Mouse (Mus musculus) forebrain, postnatal 0 days (tissue): ENCODE data around the gene Rsph10b. TPM values are rescaled to one million over a fixed set of nuclear protein-coding genes. Genes with fewer than 3 reads are reported as not detected.
A peak's percentile ranks its signal among the peaks of the same experiment; 100 is the strongest.

Experiments
- ATAC-seq: fragments of 200-750 bp; cut with Nextera tagmentation; 2 replicates; pipeline ENCODE4 v1.8.0; 2017; ENCODE audit warnings: mild to moderate bottlenecking, moderate library complexity
- DNase-seq: peaks from one replicate; pipeline ENCODE4 v3.0.0-alpha.2; 2015
- H3K27ac ChIP-seq: fragments of 300-500 bp; sonication (generic); 2 replicates; pipeline ENCODE4 v1.5.1; 2014; ENCODE audit warnings: low read depth, mild to moderate bottlenecking, antibody characterized with exemption, low read length, moderate library complexity, mixed read lengths
- H3K27me3 ChIP-seq: fragments of 300-500 bp; sonication (generic); 2 replicates; pipeline ENCODE4 v1.6.1; 2014; ENCODE audit warnings: mild to moderate bottlenecking, low read length, mixed read lengths; ENCODE audit not compliant: insufficient read depth
- H3K36me3 ChIP-seq: fragments of 300-500 bp; sonication (generic); 2 replicates; pipeline ENCODE4 v1.6.1; 2014; ENCODE audit warnings: mild to moderate bottlenecking, moderate library complexity; ENCODE audit not compliant: insufficient read depth
- H3K4me1 ChIP-seq: fragments of 300-500 bp; sonication (generic); 2 replicates; pipeline ENCODE4 v1.6.1; 2014; ENCODE audit warnings: antibody characterized with exemption; ENCODE audit not compliant: insufficient read depth
- H3K4me2 ChIP-seq: fragments of 300-500 bp; sonication (generic); 2 replicates; pipeline ENCODE4 v1.6.1; 2014; ENCODE audit warnings: low read depth, mild to moderate bottlenecking, moderate library complexity
- H3K4me3 ChIP-seq: fragments of 300-500 bp; sonication (generic); 2 replicates; pipeline ENCODE4 v1.5.1; 2014; ENCODE audit warnings: low read depth, low read length, mixed read lengths
- H3K9ac ChIP-seq: fragments of 300-500 bp; sonication (generic); 2 replicates; pipeline ENCODE4 v1.6.1; 2014; ENCODE audit warnings: mild to moderate bottlenecking
- H3K9me3 ChIP-seq: fragments of 300-500 bp; sonication (generic); 2 replicates; pipeline ENCODE4 v1.6.1; 2016; ENCODE audit warnings: low read length
- CTCF ChIP-seq: sonication (generic); IDR thresholded peaks from 2 replicates; pipeline ENCODE4 v1.5.1; 2016; ENCODE audit warnings: antibody characterized with exemption, control low read depth, low read depth
- WGBS: fragments of 180-500 bp; shearing (Covaris S2); extraction: QIAGEN DNeasy Blood & Tissue Kit; methylation state at CpG from one replicate; pipeline ENCODE4 v1.1.7; 2014; 5-methylcytosine and 5-hydroxymethylcytosine counted together
- polyA plus RNA-seq: library from polyadenylated mRNA; unstranded; fragments of >200 nt; fragmentation: Nextera tagmentation; extraction: Ambion mirVana; gene quantifications from 2 replicates; pipeline ENCODE4 v1.2.1, GENCODE M21; 2015
- total RNA-seq: library from RNA; depleted of rRNA; stranded (reverse); fragments of >200 nt; gene quantifications from 2 replicates; pipeline ENCODE4 v1.2.3, GENCODE M21; 2014; rRNA removed

Gene Rsph10b
- total RNA-seq (3.4 and 3.8 TPM in 2 replicates), polyA plus RNA-seq (2.3 and 4.3 TPM in 2 replicates)

- Histone ChIP-seq H3K27ac (no peak within 1 kb of the TSS), H3K4me1 (no peaks in the 10 kb centered on the region), H3K4me2 (peak within 1 kb of the TSS; percentile 29), H3K9ac (no peak within 1 kb of the TSS), H3K36me3 (peaks cover 39% of the 10 kb centered on the region), H3K4me3 (0 out of 2 replicates have a peak within 1 kb of the TSS, but pooled peaks have one; percentile 8), H3K27me3 (no peaks in the 10 kb centered on the region), H3K9me3 (no peaks in the 10 kb centered on the region)
- 15% methylated on average over 8 of the region's 8 CpGs for WGBS
- no peak for TF ChIP-seq CTCF
- DNase-seq (no peak), ATAC-seq (peak; percentile 59)
These were observed at the start of gene Rsph10b for GRCm38 (mm10) chr5:143932831-143933230. Rsph10b (plus strand) TSS chr5:143933035.

GRCm38 (mm10) chr5:143885274-143885673 lies 47.6 kb upstream of the Rsph10b start:
- 98% methylated on average over 3 of the region's 3 CpGs for WGBS
- Histone ChIP-seq H3K4me1 (no peaks in the 10 kb centered on the region), H3K4me2 (no peak overlapping the region), H3K27ac (no peak overlapping the region), H3K36me3 (peaks cover 96% of the 10 kb centered on the region), H3K9ac (no peak overlapping the region), H3K27me3 (no peaks in the 10 kb centered on the region), H3K9me3 (no peaks in the 10 kb centered on the region), H3K4me3 (no peak overlapping the region)
- no peak for ATAC-seq
- no peak for TF ChIP-seq CTCF
- DNase-seq = no peak

- no peak for DNase-seq
- H3K9me3 ChIP-seq = no peaks in the 10 kb centered on the region
- H3K9ac ChIP-seq = no peak overlapping the region
- WGBS = 94% methylated on average over 6 of the region's 6 CpGs
- ATAC-seq = no peak
- peaks cover 77% of the 10 kb centered on the region for H3K36me3 ChIP-seq
- H3K27ac ChIP-seq = no peak overlapping the region
- no peak overlapping the region for H3K4me2 ChIP-seq
- H3K27me3 ChIP-seq = no peaks in the 10 kb centered on the region
- H3K4me3 ChIP-seq = no peak overlapping the region
- TF ChIP-seq CTCF = no peak
- H3K4me1 ChIP-seq = no peaks in the 10 kb centered on the region
These were observed 42.1 kb upstream of the Rsph10b start for GRCm38 (mm10) chr5:143890741-143891140.

- H3K9me3 ChIP-seq = no peaks in the 10 kb centered on the region
- no peak overlapping the region for H3K4me3 ChIP-seq
- H3K36me3 ChIP-seq = peaks cover 72% of the 10 kb centered on the region
- no peak overlapping the region for H3K27ac ChIP-seq
- ATAC-seq (peak; percentile 51), DNase-seq (no peak)
- no peak overlapping the region for H3K4me2 ChIP-seq
- no peaks in the 10 kb centered on the region for H3K4me1 ChIP-seq
- peak; percentile 41; the same call in 1 of the 2 replicates for TF ChIP-seq CTCF
- no peaks in the 10 kb centered on the region for H3K27me3 ChIP-seq
- H3K9ac ChIP-seq = no peak overlapping the region
- WGBS = 71% methylated on average over 9 of the region's 9 CpGs
These were observed 40.5 kb upstream of the Rsph10b start for GRCm38 (mm10) chr5:143892255-143892886.

GRCm38 (mm10) chr5:143893396-143893795 lies 39.4 kb upstream of the Rsph10b start:
- no peak overlapping the region for H3K4me2 ChIP-seq
- no peaks in the 10 kb centered on the region for H3K4me1 ChIP-seq
- 72% methylated on average over 5 of the region's 5 CpGs for WGBS
- peaks cover 72% of the 10 kb centered on the region for H3K36me3 ChIP-seq
- no peak overlapping the region for H3K27ac ChIP-seq
- H3K9ac ChIP-seq = no peak overlapping the region
- no peaks in the 10 kb centered on the region for H3K9me3 ChIP-seq
- no peak for ATAC-seq
- DNase-seq = no peak
- no peaks in the 10 kb centered on the region for H3K27me3 ChIP-seq
- no peak for TF ChIP-seq CTCF
- H3K4me3 ChIP-seq = no peak overlapping the region

GRCm38 (mm10) chr5:143897635-143898330 lies 35.1 kb upstream of the Rsph10b start, which contains the start of gene Ankrd61:
Ankrd61 (minus strand) TSS chr5:143897685.
- no peak for TF ChIP-seq CTCF
- Histone ChIP-seq H3K4me3 (no peak within 1 kb of the TSS), H3K36me3 (peaks cover 70% of the 10 kb centered on the region), H3K9ac (no peak within 1 kb of the TSS), H3K27ac (no peak within 1 kb of the TSS), H3K9me3 (no peaks in the 10 kb centered on the region), H3K4me2 (no peak within 1 kb of the TSS), H3K4me1 (no peaks in the 10 kb centered on the region), H3K27me3 (no peaks in the 10 kb centered on the region)
- DNase-seq = no peak
- ATAC-seq = no peak
- WGBS = 88% methylated on average over 14 of the region's 14 CpGs

GRCm38 (mm10) chr5:143902111-143902510 lies 30.7 kb upstream of the Rsph10b start:
- Histone ChIP-seq H3K27ac (no peak overlapping the region), H3K27me3 (no peaks in the 10 kb centered on the region), H3K36me3 (peaks cover 77% of the 10 kb centered on the region), H3K9ac (no peak overlapping the region), H3K9me3 (no peaks in the 10 kb centered on the region), H3K4me2 (no peak overlapping the region), H3K4me1 (no peaks in the 10 kb centered on the region), H3K4me3 (no peak overlapping the region)
- ATAC-seq (no peak), DNase-seq (no peak)
- WGBS = 74% methylated on average over 3 of the region's 3 CpGs
- TF ChIP-seq CTCF = no peak
